Comparison of ENCODE assay signal across 13 mouse cellular contexts in the genomic region with DNA sequence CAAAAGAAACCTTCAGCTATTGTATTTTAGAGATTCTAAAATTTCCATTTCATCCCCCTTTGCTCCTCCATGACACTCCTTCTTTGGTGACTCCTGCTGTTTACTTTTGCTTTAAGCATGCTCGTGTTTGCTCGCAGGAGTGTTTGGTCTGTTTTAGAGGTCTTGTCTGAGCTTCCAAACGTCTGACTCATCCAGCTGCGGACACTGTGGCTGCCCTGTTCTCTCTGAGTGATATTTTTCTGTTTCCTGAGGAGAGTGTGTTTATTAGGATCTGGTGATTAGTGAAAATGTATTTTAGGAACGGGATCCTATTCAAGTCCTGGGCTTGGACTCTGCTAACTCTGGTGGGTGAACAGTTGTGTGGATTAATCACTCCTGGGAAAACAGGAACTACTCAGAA. TPM values are rescaled to one million over a fixed set of nuclear protein-coding genes. Genes with fewer than 3 reads are reported as not detected.
DNase-seq lines count a peak whose midpoint lies in the region; ATAC-seq and TF ChIP-seq lines count a peak whose summit lies in the region.
"Had no signal": no experiment of that assay in that cellular context is flagged by ENCODE, and none has a peak within 500 bp of the region (broad histone marks: within the 10 kb centered on the region; RNA-seq: fewer than 3 reads in every experiment).

No protein-coding gene starts in this region.

- no peak overlapping the region for H3K4me2 ChIP-seq in kidney, embryonic 15.5 days
- peak overlapping the region; percentile 20; the same call in 1 of the 2 replicates for H3K4me2 ChIP-seq in lung, embryonic 15.5 days
- no peak overlapping the region for H3K4me2 ChIP-seq in midbrain, embryonic 14.5 days (ENCODE audit: low read length)
- H3K4me2 ChIP-seq in forebrain, embryonic 15.5 days (replicated peaks), result no peak overlapping the region

- H3K27ac ChIP-seq in kidney, embryonic 15.5 days, result 0 out of 2 replicates have a peak overlapping the region, but pooled peaks have one; percentile 45
- peak overlapping the region; percentile 66 for H3K27ac ChIP-seq in lung, embryonic 15.5 days
- no peak overlapping the region for H3K27ac ChIP-seq in midbrain, embryonic 14.5 days (replicated peaks; ENCODE audit: low read depth, low read length)
- no peak overlapping the region for H3K27ac ChIP-seq in forebrain, embryonic 15.5 days (replicated peaks)
- H3K27ac ChIP-seq: liver, embryonic 14.5 days had no signal

- H3K27me3 ChIP-seq in kidney, embryonic 15.5 days, result no peaks in the 10 kb centered on the region
- no peaks in the 10 kb centered on the region for H3K27me3 ChIP-seq in C2C12 (ENCODE audit: control insufficient read depth, insufficient read depth, insufficient read length)
- no peaks in the 10 kb centered on the region for H3K27me3 ChIP-seq in lung, embryonic 15.5 days
- H3K27me3 ChIP-seq in midbrain, embryonic 14.5 days (ENCODE audit: control insufficient read depth, insufficient read depth, low read length), result no peaks in the 10 kb centered on the region
- no peaks in the 10 kb centered on the region for H3K27me3 ChIP-seq in forebrain, embryonic 15.5 days

- H3K9ac ChIP-seq in kidney, embryonic 15.5 days, result no peak overlapping the region
- H3K9ac ChIP-seq in lung, embryonic 15.5 days, result no peak overlapping the region
- H3K9ac ChIP-seq in midbrain, embryonic 14.5 days (replicated peaks; ENCODE audit: low read length), result no peak overlapping the region
- no peak overlapping the region for H3K9ac ChIP-seq in forebrain, embryonic 15.5 days (replicated peaks)
- H3K9ac ChIP-seq: liver, embryonic 14.5 days had no signal

- no peak for TF ChIP-seq CTCF in C2C12 (IDR thresholded peaks at IDR 0.05; ENCODE audit: control insufficient read depth, insufficient read depth, insufficient read length)

- H3ac ChIP-seq in C2C12 (ENCODE audit: control insufficient read depth, insufficient read length, low read depth), result no peak overlapping the region

- no peaks in the 10 kb centered on the region for H3K9me3 ChIP-seq in kidney, embryonic 15.5 days (replicated peaks)
- no peaks in the 10 kb centered on the region for H3K9me3 ChIP-seq in lung, embryonic 15.5 days
- H3K9me3 ChIP-seq in midbrain, embryonic 14.5 days (ENCODE audit: control insufficient read depth, low read length), result no peaks in the 10 kb centered on the region
- no peaks in the 10 kb centered on the region for H3K9me3 ChIP-seq in forebrain, embryonic 15.5 days

- WGBS in kidney, embryonic 15.5 days, result 17% methylated on average over 5 of the region's 5 CpGs
- 3% methylated on average over 5 of the region's 5 CpGs for WGBS in lung, embryonic 15.5 days
- 62% methylated on average over 5 of the region's 5 CpGs for WGBS in midbrain, embryonic 14.5 days
- WGBS in forebrain, embryonic 15.5 days, result 66% methylated on average over 5 of the region's 5 CpGs

- ATAC-seq in kidney, embryonic 15.5 days (replicated peaks; ENCODE audit: low FRiP score), result no peak
- peak; percentile 61; the same call in 1 of the 2 replicates for ATAC-seq in lung, embryonic 15.5 days (ENCODE audit: borderline replicate concordance, extremely low read depth, low FRiP score, low TSS enrichment)
- no peak for ATAC-seq in midbrain, embryonic 14.5 days (ENCODE audit: low FRiP score, low TSS enrichment)
- ATAC-seq in forebrain, embryonic 15.5 days (replicated peaks), result no peak
- ATAC-seq: forebrain, embryonic 16.5 days; hindbrain, embryonic 16.5 days had no signal

- peaks cover 48% of the 10 kb centered on the region for H3K79me2 ChIP-seq in C2C12 (ENCODE audit: control insufficient read depth, insufficient read depth)

- H3K4me3 ChIP-seq in kidney, embryonic 15.5 days (replicated peaks), result no peak overlapping the region
- H3K4me3 ChIP-seq in C2C12 (ENCODE audit: insufficient read depth, poor library complexity, severe bottlenecking), result no peak overlapping the region
- no peak overlapping the region for H3K4me3 ChIP-seq in lung, embryonic 15.5 days
- H3K4me3 ChIP-seq in midbrain, embryonic 14.5 days (replicated peaks; ENCODE audit: low read depth, low read length), result no peak overlapping the region
- H3K4me3 ChIP-seq in forebrain, embryonic 15.5 days, result no peak overlapping the region

- no peaks in the 10 kb centered on the region for H3K36me3 ChIP-seq in kidney, embryonic 15.5 days
- H3K36me3 ChIP-seq in C2C12 (ENCODE audit: control insufficient read depth, insufficient read depth), result peaks cover 28% of the 10 kb centered on the region
- peaks cover 6% of the 10 kb centered on the region for H3K36me3 ChIP-seq in lung, embryonic 15.5 days
- no peaks in the 10 kb centered on the region for H3K36me3 ChIP-seq in midbrain, embryonic 14.5 days (ENCODE audit: control insufficient read depth, insufficient read depth, low read length)
- no peaks in the 10 kb centered on the region for H3K36me3 ChIP-seq in forebrain, embryonic 15.5 days

- H3K79me3 ChIP-seq in C2C12 (ENCODE audit: low read depth), result peaks cover 4% of the 10 kb centered on the region

- no peak for DNase-seq in kidney, adult 9 months
- peak; percentile 95 for DNase-seq in fibroblast of lung, adult 2 months (ENCODE audit: low read depth)
- DNase-seq in cerebellum, adult 8-10 months, result no peak
- no peak for DNase-seq in midbrain, embryonic 14.5 days
- DNase-seq: cerebellum, adult 9-11 months had no signal

- peaks cover 10% of the 10 kb centered on the region for H3K4me1 ChIP-seq in kidney, embryonic 15.5 days
- peaks cover 15% of the 10 kb centered on the region for H3K4me1 ChIP-seq in lung, embryonic 15.5 days
- no peaks in the 10 kb centered on the region for H3K4me1 ChIP-seq in midbrain, embryonic 14.5 days (ENCODE audit: control insufficient read depth, insufficient read depth, low read length)
- H3K4me1 ChIP-seq in forebrain, embryonic 15.5 days, result no peaks in the 10 kb centered on the region

TF ChIP-seq in C2C12, 6 proteins besides CTCF, POLR2A, EP300 and RAD21:
- TF ChIP-seq MYOD1 (IDR thresholded peaks at IDR 0.05; ENCODE audit: control insufficient read depth, insufficient read length, low read depth) (peak; percentile 35), MYOG (IDR thresholded peaks at IDR 0.05; ENCODE audit: control insufficient read depth, extremely low read depth, insufficient read length) (no peak), CEBPB (IDR thresholded peaks at IDR 0.05; ENCODE audit: low read depth) (no peak), USF1 (IDR thresholded peaks at IDR 0.05; ENCODE audit: low read depth) (no peak), FOSL1 (IDR thresholded peaks at IDR 0.05; ENCODE audit: insufficient read depth, low read length, poor library complexity, severe bottlenecking) (peak; percentile 22), MAX (IDR thresholded peaks at IDR 0.05) (peak; percentile 71)

RNA-seq across cellular contexts. Expression of a gene that starts 26.1 kb away (rescaled TPM):
- not detected in 2 replicates for polyA plus RNA-seq in kidney, embryonic 15.5 days (2015; fragmentation: Nextera tagmentation; extraction: Ambion mirVana)
- not detected for polyA plus RNA-seq in C2C12 (2012; fragmentation: generic; extraction: Trizol)
- not detected in 2 replicates for polyA plus RNA-seq in lung, embryonic 15.5 days (2015; fragmentation: Nextera tagmentation; extraction: Ambion mirVana)
- polyA plus RNA-seq in midbrain, embryonic 14.5 days (2014; fragmentation: Nextera tagmentation; extraction: Ambion mirVana), result not detected in 2 replicates
- polyA plus RNA-seq in forebrain, embryonic 15.5 days (2015; fragmentation: Nextera tagmentation; extraction: Ambion mirVana), result not detected in 2 replicates
- polyA plus RNA-seq: forebrain, embryonic 16.5 days; hindbrain, embryonic 16.5 days; liver, embryonic 14.5 days; thymus, postnatal 0 days had no signal

RNA-seq across cellular contexts. Expression of a gene that starts 48.5 kb away (rescaled TPM):
- polyA plus RNA-seq in kidney, embryonic 15.5 days (2015; fragmentation: Nextera tagmentation; extraction: Ambion mirVana), result 15.2 and 17.2 TPM in 2 replicates
- 41.8 TPM for polyA plus RNA-seq in C2C12 (2012; fragmentation: generic; extraction: Trizol)
- polyA plus RNA-seq in lung, embryonic 15.5 days (2015; fragmentation: Nextera tagmentation; extraction: Ambion mirVana), result 23.2 and 26.0 TPM in 2 replicates
- polyA plus RNA-seq in midbrain, embryonic 14.5 days (2014; fragmentation: Nextera tagmentation; extraction: Ambion mirVana), result 1.3 and 3.6 TPM in 2 replicates
- 2.2 and 2.6 TPM in 2 replicates for polyA plus RNA-seq in forebrain, embryonic 15.5 days (2015; fragmentation: Nextera tagmentation; extraction: Ambion mirVana)

Comparison
In these comparisons a context has a peak if more than half of its experiments do, and no peak if none do; other contexts are left out.
1. H3K27ac ChIP-seq: peak in kidney, embryonic 15.5 days (single experiment) and lung, embryonic 15.5 days (single experiment); none in midbrain, embryonic 14.5 days (single experiment) and forebrain, embryonic 15.5 days (single experiment).